Comparison of ENCODE assay signal across 27 mouse cellular contexts in the genomic region with DNA sequence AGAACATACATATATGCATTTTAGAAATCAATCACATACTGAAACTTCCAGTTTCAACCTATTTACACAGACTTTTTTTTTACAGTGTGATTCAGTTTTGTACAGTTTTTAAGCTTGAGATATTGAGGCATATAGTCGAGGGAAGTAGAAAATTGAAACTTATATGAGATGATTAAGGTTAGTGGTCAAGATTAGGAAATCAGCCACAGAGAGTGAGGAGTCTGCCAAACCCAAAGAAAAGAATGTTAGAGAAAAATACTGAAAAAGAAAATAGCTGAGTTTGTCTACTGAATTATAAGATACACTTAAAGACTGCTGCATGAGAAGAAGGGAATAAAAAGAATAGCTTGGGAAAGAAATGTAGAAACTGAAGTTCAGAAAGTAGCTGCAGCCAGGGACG.
"Had no signal": no experiment of that assay in that cellular context is flagged by ENCODE, and none has a peak within 500 bp of the region (broad histone marks: within the 10 kb centered on the region; RNA-seq: fewer than 3 reads in every experiment).

No protein-coding gene starts in this region.

- DNase-seq: gastrocnemius, adult 2 months; gastrocnemius, postnatal 10 days; gastrocnemius, postnatal 25 days; heart, adult 18-20 months; heart, postnatal 10 days; heart, postnatal 4 days; kidney, adult 18-20 months; kidney, adult 9 months; kidney, postnatal 14 days; kidney, postnatal 36 days; layer of hippocampus, adult 9-11 months; layer of hippocampus, postnatal 36 days; left cerebral cortex, postnatal 4 days had no signal

- H3K4me1 ChIP-seq: heart, embryonic 10.5 days; heart, embryonic 12.5 days; hindbrain, embryonic 12.5 days; intestine, embryonic 15.5 days; liver, embryonic 12.5 days had no signal

- H3K9ac ChIP-seq: heart, embryonic 12.5 days; hindbrain, embryonic 12.5 days; hindbrain, embryonic 14.5 days; intestine, embryonic 15.5 days; kidney, embryonic 15.5 days; limb, embryonic 12.5 days; liver, embryonic 12.5 days; liver, embryonic 14.5 days had no signal

- H3K27me3 ChIP-seq: heart, embryonic 12.5 days; hindbrain, embryonic 12.5 days; intestine, embryonic 15.5 days; kidney, embryonic 15.5 days; limb, embryonic 12.5 days; liver, embryonic 12.5 days had no signal

- H3K36me3 ChIP-seq: heart, embryonic 10.5 days; heart, embryonic 12.5 days; hindbrain, embryonic 10.5 days; hindbrain, embryonic 12.5 days; intestine, embryonic 15.5 days; kidney, embryonic 15.5 days; limb, embryonic 12.5 days; liver, embryonic 12.5 days had no signal

- H3K4me3 ChIP-seq: gastrocnemius, adult 2 months; heart, embryonic 10.5 days; heart, embryonic 12.5 days; hindbrain, embryonic 10.5 days; hindbrain, embryonic 12.5 days; intestine, embryonic 15.5 days; kidney, embryonic 15.5 days; limb, embryonic 12.5 days; liver, embryonic 12.5 days had no signal

- H3K9me3 ChIP-seq: heart, embryonic 10.5 days; heart, embryonic 12.5 days; hindbrain, embryonic 10.5 days; hindbrain, embryonic 12.5 days; intestine, embryonic 15.5 days; kidney, embryonic 15.5 days; limb, embryonic 12.5 days; liver, embryonic 12.5 days had no signal

- H3K27ac ChIP-seq: gastrocnemius, adult 2 months; heart, embryonic 10.5 days; hindbrain, embryonic 10.5 days; hindbrain, embryonic 12.5 days; hindbrain, embryonic 14.5 days; intestine, embryonic 15.5 days; kidney, embryonic 15.5 days; kidney, postnatal 0 days; limb, embryonic 12.5 days; liver, embryonic 12.5 days; liver, embryonic 14.5 days had no signal

- ATAC-seq: hindbrain, embryonic 16.5 days; inflammation-experienced regulatory T-cells, adult 6 months; intestine, embryonic 15.5 days; intestine, postnatal 0 days; liver, embryonic 12.5 days had no signal

- H3K4me2 ChIP-seq: heart, embryonic 12.5 days; hindbrain, embryonic 12.5 days; hindbrain, embryonic 14.5 days; intestine, embryonic 15.5 days; kidney, embryonic 15.5 days; limb, embryonic 12.5 days; liver, embryonic 12.5 days had no signal
